Mouse (Mus musculus): Measurements from ENCODE around the gene Cdip1. TPM values are rescaled to one million over a fixed set of nuclear protein-coding genes. Genes with fewer than 3 reads are reported as not detected.
A peak's percentile ranks its signal among the peaks of the same experiment; 100 is the strongest.

Gene Cdip1
- polyA plus RNA-seq, 1 experiment from 2014 or later, result 50.3 TPM

GRCm38 (mm10) chr16:4726528-4727128, 63.5 kb downstream of the Cdip1 start:
- ATAC-seq (peak; percentile 72), DNase-seq (no peak)
- no peaks in the 10 kb centered on the region; the same call in 1 of the 2 replicates for H3K36me3 ChIP-seq (replicated peaks; ENCODE audit: insufficient read depth, low read length)
- peaks cover 53% of the 10 kb centered on the region for H3K4me1 ChIP-seq (ENCODE audit: insufficient read depth)
- no peaks in the 10 kb centered on the region for H3K9me3 ChIP-seq (ENCODE audit: low read length)
- peak overlapping the region; percentile 96 for H3K9ac ChIP-seq (replicated peaks)
- no peaks in the 10 kb centered on the region for H3K27me3 ChIP-seq (ENCODE audit: insufficient read depth, low read length)
- H3K4me2 ChIP-seq (ENCODE audit: low read depth, low read length), result peak overlapping the region; percentile 90
- WGBS (ENCODE audit: insufficient replicate concordance), result under 1% methylated on average over 37 of the region's 40 CpGs
- TF ChIP-seq EP300 (IDR thresholded peaks at IDR 0.05; ENCODE audit: low read depth) (no peak), CTCF (IDR thresholded peaks at IDR 0.05; ENCODE audit: low read depth) (no peak)
- peak overlapping the region; percentile 92 for H3K4me3 ChIP-seq (ENCODE audit: low read depth, low read length)
- H3K27ac ChIP-seq (ENCODE audit: low read depth), result peak overlapping the region; percentile 89

- Histone ChIP-seq H3K9ac (replicated peaks) (peak within 1 kb of the TSS; percentile 96), H3K4me3 (ENCODE audit: low read depth, low read length) (peak within 1 kb of the TSS; percentile 92), H3K27ac (ENCODE audit: low read depth) (peak within 1 kb of the TSS; percentile 89), H3K4me1 (ENCODE audit: insufficient read depth) (peaks cover 50% of the 10 kb centered on the region), H3K36me3 (replicated peaks; ENCODE audit: insufficient read depth, low read length) (no peaks in the 10 kb centered on the region; the same call in 1 of the 2 replicates), H3K27me3 (ENCODE audit: insufficient read depth, low read length) (no peaks in the 10 kb centered on the region), H3K9me3 (ENCODE audit: low read length) (no peaks in the 10 kb centered on the region), H3K4me2 (ENCODE audit: low read depth, low read length) (peak within 1 kb of the TSS; percentile 90)
- DNase-seq (peak; percentile 97), ATAC-seq (peak; percentile 93)
- 4% methylated on average over 35 of the region's 35 CpGs for WGBS (ENCODE audit: insufficient replicate concordance)
- no peak; the same call in 1 of the 2 replicates for TF ChIP-seq CTCF (IDR thresholded peaks at IDR 0.05; ENCODE audit: low read depth)
- TF ChIP-seq EP300 (IDR thresholded peaks at IDR 0.05; ENCODE audit: low read depth), result no peak
Measured at GRCm38 (mm10) chr16:4725780-4726527, 64.1 kb downstream of the Cdip1 start, which contains the start of gene Hmox2. Gene Hmox2 (plus strand): TSS chr16:4726361.

GRCm38 (mm10) chr16:4725266-4725665, 64.8 kb downstream of the Cdip1 start:
- H3K27me3 ChIP-seq (ENCODE audit: insufficient read depth, low read length), result no peaks in the 10 kb centered on the region
- DNase-seq (no peak), ATAC-seq (no peak)
- TF ChIP-seq EP300 (IDR thresholded peaks at IDR 0.05; ENCODE audit: low read depth), result no peak
- TF ChIP-seq CTCF (IDR thresholded peaks at IDR 0.05; ENCODE audit: low read depth), result no peak
- H3K27ac ChIP-seq (ENCODE audit: low read depth), result no peak overlapping the region
- H3K36me3 ChIP-seq (replicated peaks; ENCODE audit: insufficient read depth, low read length), result no peaks in the 10 kb centered on the region; the same call in 1 of the 2 replicates
- H3K4me1 ChIP-seq (ENCODE audit: insufficient read depth), result peaks cover 44% of the 10 kb centered on the region
- no peak overlapping the region for H3K4me2 ChIP-seq (ENCODE audit: low read depth, low read length)
- H3K9me3 ChIP-seq (ENCODE audit: low read length), result no peaks in the 10 kb centered on the region
- no peak overlapping the region for H3K4me3 ChIP-seq (ENCODE audit: low read depth, low read length)
- no peak overlapping the region for H3K9ac ChIP-seq (replicated peaks)
- 80% methylated on average over 4 of the region's 4 CpGs for WGBS (ENCODE audit: insufficient replicate concordance)

- Histone ChIP-seq H3K4me1 (ENCODE audit: insufficient read depth) (peaks cover 36% of the 10 kb centered on the region), H3K27me3 (ENCODE audit: insufficient read depth, low read length) (no peaks in the 10 kb centered on the region), H3K9me3 (ENCODE audit: low read length) (no peaks in the 10 kb centered on the region), H3K27ac (ENCODE audit: low read depth) (peak overlapping the region; percentile 88), H3K9ac (replicated peaks) (no peak overlapping the region), H3K4me2 (ENCODE audit: low read depth, low read length) (peak overlapping the region; percentile 55; the same call in 1 of the 2 replicates), H3K4me3 (ENCODE audit: low read depth, low read length) (no peak overlapping the region), H3K36me3 (replicated peaks; ENCODE audit: insufficient read depth, low read length) (no peaks in the 10 kb centered on the region)
- TF ChIP-seq EP300 (IDR thresholded peaks at IDR 0.05; ENCODE audit: low read depth) (no peak), CTCF (IDR thresholded peaks at IDR 0.05; ENCODE audit: low read depth) (no peak)
- DNase-seq (no peak), ATAC-seq (no peak)
- 32% methylated on average over 3 of the region's 3 CpGs for WGBS (ENCODE audit: insufficient replicate concordance)
Measured at GRCm38 (mm10) chr16:4722915-4723209, 67.2 kb downstream of the Cdip1 start.

- Histone ChIP-seq H3K4me3 (ENCODE audit: low read depth, low read length) (no peak overlapping the region), H3K27ac (ENCODE audit: low read depth) (peak overlapping the region; percentile 88), H3K4me1 (ENCODE audit: insufficient read depth) (peaks cover 32% of the 10 kb centered on the region), H3K9ac (replicated peaks) (0 out of 2 replicates have a peak overlapping the region, but pooled peaks have one; percentile 35), H3K36me3 (replicated peaks; ENCODE audit: insufficient read depth, low read length) (no peaks in the 10 kb centered on the region), H3K27me3 (ENCODE audit: insufficient read depth, low read length) (no peaks in the 10 kb centered on the region), H3K4me2 (ENCODE audit: low read depth, low read length) (peak overlapping the region; percentile 55), H3K9me3 (ENCODE audit: low read length) (no peaks in the 10 kb centered on the region)
- WGBS (ENCODE audit: insufficient replicate concordance), result 45% methylated on average over 7 of the region's 7 CpGs
- no peak for DNase-seq
- peak; percentile 15; the same call in 1 of the 2 replicates for ATAC-seq
- TF ChIP-seq CTCF (IDR thresholded peaks at IDR 0.05; ENCODE audit: low read depth), result no peak
- TF ChIP-seq EP300 (IDR thresholded peaks at IDR 0.05; ENCODE audit: low read depth), result no peak; the same call in 1 of the 2 replicates
Measured at GRCm38 (mm10) chr16:4722128-4722914, 67.8 kb downstream of the Cdip1 start.
